Mouse (Mus musculus) ES-E14 (cell line): ENCODE results near the gene Dusp1.

ENCODE experiments used
- CHD2 ChIP-seq: IDR thresholded peaks from 2 replicates; pipeline ENCODE4 v1.6.1; 2014; ENCODE audit warnings: mild to moderate bottlenecking, low read depth, low read length, inconsistent platforms
- MAFK ChIP-seq: IDR thresholded peaks from 2 replicates; pipeline ENCODE4 v1.6.1; 2014; ENCODE audit warnings: mild to moderate bottlenecking, low read depth, low read length, inconsistent platforms; ENCODE audit not compliant: insufficient read depth
- ZC3H11A ChIP-seq: IDR thresholded peaks from 2 replicates; pipeline ENCODE4 v1.6.1; 2012; ENCODE audit warnings: low read depth, mild to moderate bottlenecking, inconsistent platforms, low read length, borderline replicate concordance
- ZNF384 ChIP-seq: IDR thresholded peaks from 2 replicates; pipeline ENCODE4 v1.6.1; 2012; ENCODE audit warnings: low read depth, low read length, inconsistent platforms

GRCm38 (mm10) chr17:26576833-26577232, 14.9 kb upstream of the Dusp1 start:
- TF ChIP-seq ZNF384 = no peak
- no peak for TF ChIP-seq MAFK
- no peak for TF ChIP-seq ZC3H11A
- TF ChIP-seq CHD2 = no peak
